ENCODE assay signal across 27 mouse cellular contexts in the genomic region with DNA sequence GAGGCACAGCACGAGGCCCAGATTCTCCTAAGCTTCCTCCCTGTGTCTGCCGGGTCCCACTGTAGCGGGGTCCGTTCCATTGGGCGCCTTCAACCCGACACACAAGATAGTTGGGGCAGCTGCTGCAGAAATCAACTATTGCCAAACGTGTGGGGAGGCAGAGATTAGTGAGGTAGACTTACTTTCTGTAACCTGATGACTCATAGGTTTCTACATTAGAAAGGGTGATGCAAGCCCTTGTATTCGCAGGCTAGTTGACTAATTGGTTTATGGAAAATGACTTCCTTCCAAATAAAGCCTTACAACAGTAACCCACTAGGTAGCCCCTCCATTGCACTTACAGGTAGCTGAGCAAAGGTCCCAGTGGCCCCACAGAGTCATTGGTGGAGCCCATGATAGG. TPM values are rescaled to one million over a fixed set of nuclear protein-coding genes. Genes with fewer than 3 reads are reported as not detected.
DNase-seq lines count a peak whose midpoint lies in the region; ATAC-seq and TF ChIP-seq lines count a peak whose summit lies in the region.
"Had no signal": no experiment of that assay in that cellular context is flagged by ENCODE, and none has a peak within 500 bp of the region (broad histone marks: within the 10 kb centered on the region; RNA-seq: fewer than 3 reads in every experiment).

No protein-coding gene starts in this region.

- H3K79me2 ChIP-seq in MEL (ENCODE audit: control insufficient read depth, insufficient read depth, low read length, poor library complexity) = no peaks in the 10 kb centered on the region

- H3K27me3 ChIP-seq in MEL (ENCODE audit: control insufficient read depth in 1 of 2, insufficient read depth in 2 of 2, low read length in 2 of 2) = no peaks in the 10 kb centered on the region
- peaks cover 6% of the 10 kb centered on the region; the same call in 1 of the 2 replicates for H3K27me3 ChIP-seq in hindbrain, embryonic 12.5 days
- H3K27me3 ChIP-seq: CH12.LX; forebrain, embryonic 15.5 days; heart, embryonic 12.5 days had no signal

- peak; percentile 66 for DNase-seq in 3T3-L1 (ENCODE audit: low read depth, low spot score)
- DNase-seq in MEL (ENCODE audit: low read depth, low spot score) = no peak
- peak; percentile 39 for DNase-seq in fat pad, adult 2 months (ENCODE audit: extremely low read depth, low read depth, low spot score)
- no peak for DNase-seq in left cerebral cortex, postnatal 10 days (ENCODE audit: extremely low spot score in 1 of 2, low spot score in 2 of 2)
- no peak for DNase-seq in spleen, postnatal 10 days (ENCODE audit: low spot score in 2 of 2)
- DNase-seq: adrenal gland, postnatal 14 days; cerebellum, adult 18-20 months; cerebellum, adult 9-11 months; gastrocnemius, postnatal 36 days; heart, adult 2 months had no signal

- TF ChIP-seq RAD21 in MEL (IDR thresholded peaks at IDR 0.05; ENCODE audit: low read depth, low read length) = no peak

- intact Hi-C loops in left cerebral cortex, postnatal 10 days (cut with DNase I) = no loop called here

- 87% methylated on average over 8 of the region's 8 CpGs for WGBS in hindbrain, embryonic 12.5 days

- H3K4me2 ChIP-seq in hindbrain, embryonic 12.5 days (replicated peaks) = no peak overlapping the region
- H3K4me2 ChIP-seq: forebrain, embryonic 15.5 days; heart, embryonic 12.5 days had no signal

- no peak overlapping the region for H3K9ac ChIP-seq in MEL (ENCODE audit: control insufficient read depth, low read depth, low read length, poor library complexity, severe bottlenecking)
- H3K9ac ChIP-seq in hindbrain, embryonic 12.5 days = no peak overlapping the region
- H3K9ac ChIP-seq: forebrain, embryonic 15.5 days; heart, embryonic 12.5 days had no signal

- H3K4me3 ChIP-seq in MEL (ENCODE audit: control insufficient read depth in 1 of 2, insufficient read depth in 1 of 2, low read depth in 2 of 2, low read length in 2 of 2) = no peak overlapping the region
- H3K4me3 ChIP-seq in hindbrain, embryonic 12.5 days = no peak overlapping the region
- H3K4me3 ChIP-seq: embryonic facial prominence, embryonic 10.5 days; forebrain, embryonic 15.5 days; heart, adult 2 months; heart, embryonic 12.5 days; hindbrain, embryonic 10.5 days had no signal

- H3K4me1 ChIP-seq in MEL (ENCODE audit: control insufficient read depth in 1 of 2, insufficient read depth in 2 of 2, low read length in 2 of 2) = peaks cover 0 to under 1% of the 10 kb centered on the region in 2 experiments; a peak in 2 of 4 replicates
- H3K4me1 ChIP-seq in hindbrain, embryonic 12.5 days = peaks cover 12% of the 10 kb centered on the region

- no peak for TF ChIP-seq CTCF in MEL (IDR thresholded peaks at IDR 0.05 in 2 of 3, conservative IDR thresholded peaks at IDR 0.05 in 1 of 3; ENCODE audit: control insufficient read depth in 1 of 3, insufficient read depth in 1 of 3, low read depth in 2 of 3, low read length in 3 of 3, poor library complexity in 1 of 3, severe bottlenecking in 1 of 3)

- H3K27ac ChIP-seq in MEL (ENCODE audit: control insufficient read depth, low read depth, low read length) = no peak overlapping the region
- H3K27ac ChIP-seq in hindbrain, embryonic 12.5 days = no peak overlapping the region; the same call in 1 of the 2 replicates
- H3K27ac ChIP-seq: embryonic facial prominence, embryonic 10.5 days; forebrain, embryonic 15.5 days; heart, adult 2 months; hindbrain, embryonic 10.5 days had no signal

- no peak for TF ChIP-seq POLR2A in MEL (IDR thresholded peaks at IDR 0.05; ENCODE audit: control insufficient read depth in 1 of 2, insufficient read depth in 1 of 2, low read depth in 1 of 2, low read length in 2 of 2, poor library complexity in 1 of 2)

- peak; percentile 75 for ATAC-seq in megakaryocyte progenitor cell, adult 5-6 weeks (replicated peaks; ENCODE audit: poor library complexity)
- no peak for ATAC-seq in hindbrain, embryonic 12.5 days (ENCODE audit: low FRiP score)
- ATAC-seq: activated CD4-positive, CD25-positive, alpha-beta regulatory T cell, adult 4 months; hindbrain, embryonic 16.5 days; inflammation-experienced regulatory T-cells, adult 6 months; intestine, postnatal 0 days had no signal

- H3K9me3 ChIP-seq in MEL (replicated peaks; ENCODE audit: insufficient read depth, low read length) = no peaks in the 10 kb centered on the region
- H3K9me3 ChIP-seq in hindbrain, embryonic 12.5 days (replicated peaks) = no peaks in the 10 kb centered on the region
- H3K9me3 ChIP-seq: embryonic facial prominence, embryonic 10.5 days; forebrain, embryonic 15.5 days; heart, embryonic 12.5 days; hindbrain, embryonic 10.5 days had no signal

- H3K36me3 ChIP-seq in MEL (ENCODE audit: control insufficient read depth in 1 of 2, insufficient read depth in 2 of 2, low read length in 2 of 2) = no peaks in the 10 kb centered on the region
- no peaks in the 10 kb centered on the region for H3K36me3 ChIP-seq in hindbrain, embryonic 12.5 days
- H3K36me3 ChIP-seq: embryonic facial prominence, embryonic 10.5 days; forebrain, embryonic 15.5 days; heart, embryonic 12.5 days; hindbrain, embryonic 10.5 days had no signal

- no peak for TF ChIP-seq EP300 in MEL (IDR thresholded peaks at IDR 0.05; ENCODE audit: low read depth in 1 of 2, low read length in 2 of 2)

TF ChIP-seq in MEL, 35 proteins besides CTCF, POLR2A, EP300 and RAD21:
- no peak for TF ChIP-seq SMC3 (IDR thresholded peaks at IDR 0.05; ENCODE audit: low read depth, low read length)
- peak; percentile 24; the same call in 1 of the 2 replicates for TF ChIP-seq ETS1 (IDR thresholded peaks at IDR 0.05; ENCODE audit: low read depth, low read length)

RNA-seq across cellular contexts. Expression of a gene that starts 6.6 kb away (rescaled TPM):
- total RNA-seq in MEL (2012; rRNA removed) = 0.04 TPM in 1 of 2 replicates, not detected in the other
- polyA plus RNA-seq in MEL (2012; ENCODE audit: insufficient read depth in 1 of 2, insufficient read length in 2 of 2, low read depth in 1 of 2, low replicate concordance in 2 of 2, missing spikeins in 1 of 2) = under 1 TPM in 1 of 2 experiments, not detected in 1; 0.08 TPM
- 0.99 TPM in 1 of 2 replicates, not detected in the other for total RNA-seq in megakaryocyte progenitor cell, adult 5-6 weeks (2015)
- total RNA-seq in megakaryocyte progenitor cell, adult 5-6 weeks (2017) = 0.37 TPM in 1 of 2 replicates, not detected in the other
- under 1 TPM; 0.47 to 0.66 TPM for total RNA-seq in left cerebral cortex, postnatal 10 days (2021)
- 0.36 and 0.53 TPM in 2 replicates for polyA plus RNA-seq in hindbrain, embryonic 12.5 days (2016; fragmentation: Nextera tagmentation; extraction: Ambion mirVana)
- total RNA-seq: adrenal gland, adult 18-20 months; gastrocnemius, postnatal 36 days; heart, adult 2 months had no signal
- polyA plus RNA-seq: forebrain, embryonic 11.5 days; heart, embryonic 12.5 days; heart, embryonic 16.5 days had no signal

RNA-seq across cellular contexts. Expression of a gene that starts 15.3 kb away (rescaled TPM):
- 2.2 TPM in 2 replicates for total RNA-seq in MEL (2012; rRNA removed)
- polyA plus RNA-seq in MEL (2012; ENCODE audit: insufficient read depth in 1 of 2, insufficient read length in 2 of 2, low read depth in 1 of 2, low replicate concordance in 2 of 2, missing spikeins in 1 of 2) = 1 to 10 TPM in 1 of 2 experiments, not detected in 1; 6.7 TPM
- 12.0 and 15.0 TPM in 2 replicates for total RNA-seq in megakaryocyte progenitor cell, adult 5-6 weeks (2015)
- total RNA-seq in megakaryocyte progenitor cell, adult 5-6 weeks (2017) = 7.1 and 13.5 TPM in 2 replicates
- total RNA-seq in left cerebral cortex, postnatal 10 days (2021) = 10 to 100 TPM; 15.6 to 22.2 TPM
- polyA plus RNA-seq in hindbrain, embryonic 12.5 days (2016; fragmentation: Nextera tagmentation; extraction: Ambion mirVana) = 8.2 and 9.5 TPM in 2 replicates

RNA-seq across cellular contexts. Expression of a gene that starts 47.4 kb away (rescaled TPM):
- total RNA-seq in MEL (2012; rRNA removed) = not detected in 2 replicates
- not detected for polyA plus RNA-seq in MEL (2012; ENCODE audit: insufficient read depth in 1 of 2, insufficient read length in 2 of 2, low read depth in 1 of 2, low replicate concordance in 2 of 2, missing spikeins in 1 of 2)
- not detected in 2 replicates for total RNA-seq in megakaryocyte progenitor cell, adult 5-6 weeks (2015)
- total RNA-seq in megakaryocyte progenitor cell, adult 5-6 weeks (2017) = not detected in 2 replicates
- not detected for total RNA-seq in left cerebral cortex, postnatal 10 days (2021)
- polyA plus RNA-seq in hindbrain, embryonic 12.5 days (2016; fragmentation: Nextera tagmentation; extraction: Ambion mirVana) = not detected in 2 replicates
- total RNA-seq: adrenal gland, adult 18-20 months; adrenal gland, postnatal 14 days; CH12.LX; gastrocnemius, adult 8-10 months; gastrocnemius, postnatal 36 days; heart, adult 2 months; heart, postnatal 25 days had no signal
- polyA plus RNA-seq: activated CD4-positive, CD25-positive, alpha-beta regulatory T cell, adult 4 months; embryonic facial prominence, embryonic 10.5 days; embryonic facial prominence, embryonic 14.5 days; forebrain, embryonic 11.5 days; forebrain, embryonic 15.5 days; heart, adult 2 months; heart, embryonic 12.5 days; heart, embryonic 16.5 days; hindbrain, embryonic 10.5 days; hindbrain, embryonic 16.5 days; inflammation-experienced regulatory T-cells, adult 6 months; intestine, postnatal 0 days had no signal

RNA-seq across cellular contexts. Expression of a gene that starts 47.6 kb away (rescaled TPM):
- total RNA-seq in MEL (2012; rRNA removed) = 70.9 and 72.4 TPM in 2 replicates
- polyA plus RNA-seq in MEL (2012; ENCODE audit: insufficient read depth in 1 of 2, insufficient read length in 2 of 2, low read depth in 1 of 2, low replicate concordance in 2 of 2, missing spikeins in 1 of 2) = 10 to 100 TPM in 1 of 2 experiments, not detected in 1; 73.0 TPM
- 39.5 and 46.5 TPM in 2 replicates for total RNA-seq in megakaryocyte progenitor cell, adult 5-6 weeks (2015)
- total RNA-seq in megakaryocyte progenitor cell, adult 5-6 weeks (2017) = 69.5 and 86.2 TPM in 2 replicates
- total RNA-seq in left cerebral cortex, postnatal 10 days (2021) = 10 to 100 TPM; 20.5 to 25.3 TPM
- 36.9 and 39.0 TPM in 2 replicates for polyA plus RNA-seq in hindbrain, embryonic 12.5 days (2016; fragmentation: Nextera tagmentation; extraction: Ambion mirVana)

Comparison
In these comparisons a context has a peak if more than half of its experiments do, and no peak if none do; other contexts are left out.
1. DNase-seq: peak in 3T3-L1 (single experiment) and fat pad, adult 2 months (single experiment); none in MEL (single experiment), left cerebral cortex, postnatal 10 days (0 of 2) and spleen, postnatal 10 days (0 of 2).